Mouse (Mus musculus): ENCODE data around the gene Tmem229a.

Gene Tmem229a

GRCm38 (mm10) chr6:24955946-24956585 is at the start of gene Tmem229a:
TSS of gene Tmem229a (minus strand) at chr6:24956297.
- DNase-seq (ENCODE audit: low spot score in 2 of 2), result peak; percentile 82 to 86

GRCm38 (mm10) chr6:24993754-24994153 is 37.7 kb upstream of the Tmem229a start:
- no peak for DNase-seq (ENCODE audit: low spot score in 2 of 2)

- peak in 1 of 2 experiments; percentile 38 for DNase-seq (ENCODE audit: low spot score in 2 of 2)
These were observed 33.7 kb upstream of the Tmem229a start for GRCm38 (mm10) chr6:24989836-24990235.

- DNase-seq (ENCODE audit: low spot score in 2 of 2), result no peak
These were observed 20.1 kb upstream of the Tmem229a start for GRCm38 (mm10) chr6:24976176-24976575.

- no peak for DNase-seq (ENCODE audit: low spot score in 2 of 2)
These were observed 12.6 kb upstream of the Tmem229a start for GRCm38 (mm10) chr6:24968471-24969223.

GRCm38 (mm10) chr6:24967726-24968125 is 11.6 kb upstream of the Tmem229a start:
- DNase-seq (ENCODE audit: low spot score in 2 of 2), result no peak

GRCm38 (mm10) chr6:24966010-24966682 is 10.0 kb upstream of the Tmem229a start:
- peak; percentile 32 to 41 for DNase-seq (ENCODE audit: low spot score in 2 of 2)

- DNase-seq (ENCODE audit: low spot score in 2 of 2), result no peak
These were observed 7.7 kb upstream of the Tmem229a start for GRCm38 (mm10) chr6:24963754-24964153.

- DNase-seq (ENCODE audit: low spot score in 2 of 2), result no peak
These were observed 483 bp upstream of the Tmem229a start for GRCm38 (mm10) chr6:24956586-24956973.

GRCm38 (mm10) chr6:24955131-24955945 is 759 bp downstream of the Tmem229a start:
- DNase-seq (ENCODE audit: low spot score in 2 of 2), result peak; percentile 72 to 74

- no peak for DNase-seq (ENCODE audit: low spot score in 2 of 2)
These were observed 2.0 kb downstream of the Tmem229a start for GRCm38 (mm10) chr6:24954126-24954525.

GRCm38 (mm10) chr6:24952341-24952740 is 3.8 kb downstream of the Tmem229a start:
- DNase-seq (ENCODE audit: low spot score in 2 of 2), result no peak

- DNase-seq (ENCODE audit: low spot score in 2 of 2), result no peak
These were observed 5.4 kb downstream of the Tmem229a start for GRCm38 (mm10) chr6:24950669-24951068.

GRCm38 (mm10) chr6:24925076-24925785 is 30.9 kb downstream of the Tmem229a start:
- DNase-seq (ENCODE audit: low spot score in 2 of 2), result peak; percentile 17 to 21

- no peak for DNase-seq (ENCODE audit: low spot score in 2 of 2)
These were observed 42.5 kb downstream of the Tmem229a start for GRCm38 (mm10) chr6:24913591-24913990.

- no peak for DNase-seq (ENCODE audit: low spot score in 2 of 2)
These were observed 45.4 kb downstream of the Tmem229a start for GRCm38 (mm10) chr6:24910728-24911105.

GRCm38 (mm10) chr6:24910016-24910727 is 45.9 kb downstream of the Tmem229a start:
- no peak for DNase-seq (ENCODE audit: low spot score in 2 of 2)

- no peak for DNase-seq (ENCODE audit: low spot score in 2 of 2)
These were observed 48.3 kb downstream of the Tmem229a start for GRCm38 (mm10) chr6:24907824-24908223.

- no peak for DNase-seq (ENCODE audit: low spot score in 2 of 2)
These were observed 51.0 kb downstream of the Tmem229a start for GRCm38 (mm10) chr6:24905101-24905500.

All from right cerebral cortex, postnatal 10 days (tissue).